Mouse (Mus musculus) liver, embryonic 14.5 days (tissue): Measurements from ENCODE around the gene Fbxl12.

ENCODE experiments used
- CTCF ChIP-seq: IDR thresholded peaks from 2 replicates; pipeline ENCODE4 v1.5.1; 2016; ENCODE audit warnings: antibody characterized with exemption, low read depth, control low read depth
- EP300 ChIP-seq: IDR thresholded peaks from 2 replicates; pipeline ENCODE4 v1.6.1; 2016; ENCODE audit warnings: antibody characterized with exemption, low read depth

- TF ChIP-seq CTCF (no peak), EP300 (no peak)
Measured at GRCm38 (mm10) chr9:20639486-20639885, 5.1 kb downstream of the Fbxl12 start.
